Mouse (Mus musculus) liver, embryonic 15.5 days (tissue): Measurements from ENCODE around the gene 5730596B20Rik. TPM values are rescaled to one million over a fixed set of nuclear protein-coding genes. Genes with fewer than 3 reads are reported as not detected.
A peak's percentile ranks its signal among the peaks of the same experiment; 100 is the strongest.

Source experiments
- ATAC-seq: fragments of 200-750 bp; cut with Nextera tagmentation; 2 replicates; pipeline ENCODE4 v1.8.0; 2017; ENCODE audit warnings: moderate number of reproducible peaks, mild to moderate bottlenecking, moderate library complexity; ENCODE audit not compliant: insufficient read depth
- H3K27ac ChIP-seq: fragments of 300-500 bp; sonication (generic); replicated peaks from 2 replicates; pipeline ENCODE4 v1.5.1; 2015; ENCODE audit warnings: mild to moderate bottlenecking, inconsistent platforms
- H3K27me3 ChIP-seq: fragments of 300-500 bp; sonication (generic); 2 replicates; pipeline ENCODE4 v1.6.1; 2015; ENCODE audit warnings: mild to moderate bottlenecking, inconsistent platforms
- H3K36me3 ChIP-seq: fragments of 300-500 bp; sonication (generic); replicated peaks from 2 replicates; pipeline ENCODE4 v1.6.1; 2015; ENCODE audit warnings: moderate library complexity, mild to moderate bottlenecking, inconsistent platforms
- H3K4me1 ChIP-seq: fragments of 300-500 bp; sonication (generic); replicated peaks from 2 replicates; pipeline ENCODE4 v1.6.1; 2015; ENCODE audit warnings: inconsistent platforms
- H3K4me2 ChIP-seq: fragments of 300-500 bp; sonication (generic); 2 replicates; pipeline ENCODE4 v1.6.1; 2015; ENCODE audit warnings: moderate library complexity, mild to moderate bottlenecking, inconsistent platforms
- H3K4me3 ChIP-seq: fragments of 300-500 bp; sonication (generic); replicated peaks from 2 replicates; pipeline ENCODE4 v1.5.1; 2015; ENCODE audit warnings: mild to moderate bottlenecking, inconsistent platforms
- H3K9ac ChIP-seq: fragments of 300-500 bp; sonication (generic); 2 replicates; pipeline ENCODE4 v1.6.1; 2015; ENCODE audit warnings: moderate library complexity, mild to moderate bottlenecking, inconsistent platforms
- H3K9me3 ChIP-seq: fragments of 300-500 bp; sonication (generic); replicated peaks from 2 replicates; pipeline ENCODE4 v1.6.1; 2016; ENCODE audit warnings: inconsistent platforms
- whole genome bisulfite sequencing: fragments of 180-500 bp; shearing (Covaris S2); methylation state at CpG from one replicate; pipeline ENCODE4 v1.1.7; 2015; ENCODE audit warnings: mixed read lengths; ENCODE audit not compliant: insufficient replicate concordance; 5-methylcytosine and 5-hydroxymethylcytosine counted together
- polyA plus RNA-seq: library from polyadenylated mRNA; unstranded; fragments of >200 nt; fragmentation: Nextera tagmentation; extraction: Ambion mirVana; gene quantifications from 2 replicates; pipeline ENCODE4 v1.2.1, GENCODE M21; 2015

5730596B20Rik gene
- polyA plus RNA-seq, 1 experiment from 2014 or later: 0.05 TPM

GRCm38 (mm10) chr6:52170166-52170897 lies 7.0 kb upstream of the 5730596B20Rik start:
- H3K9ac ChIP-seq: no peak overlapping the region
- WGBS: 10% methylated on average over 40 of the region's 40 CpGs
- no peaks in the 10 kb centered on the region for H3K9me3 ChIP-seq
- peak; percentile 69 for ATAC-seq
- H3K4me1 ChIP-seq: peaks cover 8% of the 10 kb centered on the region; the same call in 1 of the 2 replicates
- no peaks in the 10 kb centered on the region for H3K36me3 ChIP-seq
- peak overlapping the region; percentile 23 for H3K4me2 ChIP-seq
- H3K27me3 ChIP-seq: peaks cover 99% of the 10 kb centered on the region
- peak overlapping the region; percentile 29; the same call in 1 of the 2 replicates for H3K27ac ChIP-seq
- no peak overlapping the region for H3K4me3 ChIP-seq

DNA sequence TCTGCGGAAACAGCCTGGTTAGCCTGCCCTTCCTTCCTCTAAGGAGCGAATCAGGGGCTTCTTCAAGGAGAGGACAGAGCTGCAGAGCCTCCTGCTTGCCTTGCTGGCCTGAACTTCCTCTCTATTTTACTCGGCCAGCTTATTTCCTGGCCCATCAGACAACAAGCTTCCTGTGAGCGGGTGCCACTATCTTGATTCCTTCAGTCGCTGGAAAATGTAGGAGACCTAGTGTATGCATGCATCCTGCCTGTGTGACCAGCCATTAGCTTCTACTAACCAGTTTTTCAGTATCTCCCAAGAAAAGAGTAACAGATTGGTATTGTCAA lies 6.4 kb upstream of the 5730596B20Rik start:
- H3K4me2 ChIP-seq: peak overlapping the region; percentile 23; the same call in 1 of the 2 replicates
- H3K9ac ChIP-seq: no peak overlapping the region
- no peak overlapping the region for H3K27ac ChIP-seq
- no peaks in the 10 kb centered on the region for H3K9me3 ChIP-seq
- peaks cover 99% of the 10 kb centered on the region for H3K27me3 ChIP-seq
- no peak overlapping the region for H3K4me3 ChIP-seq
- ATAC-seq: no peak
- H3K4me1 ChIP-seq: peaks cover 8% of the 10 kb centered on the region; the same call in 1 of the 2 replicates
- H3K36me3 ChIP-seq: no peaks in the 10 kb centered on the region
- 5% methylated on average over 5 of the region's 5 CpGs for WGBS

DNA sequence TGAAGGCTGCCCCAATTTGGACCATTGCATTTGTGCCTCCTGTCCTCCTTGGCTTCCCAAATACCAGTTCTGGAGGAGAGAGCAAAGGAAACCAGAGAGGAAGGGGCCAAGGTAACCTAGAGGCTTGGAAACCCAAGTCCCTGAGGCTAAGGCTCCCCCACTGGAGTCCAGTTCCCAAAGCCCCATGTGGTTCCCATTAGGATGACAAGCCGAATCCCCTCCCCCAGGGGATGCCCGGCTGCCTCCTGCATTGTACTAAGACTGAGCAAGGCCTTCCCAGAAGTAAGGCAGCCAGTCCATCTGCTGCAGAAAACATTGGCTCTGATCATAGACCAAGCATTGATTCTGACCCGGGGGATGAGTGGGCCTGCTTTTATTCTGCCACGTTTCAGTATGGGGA lies 6.0 kb upstream of the 5730596B20Rik start:
- no peak overlapping the region for H3K4me3 ChIP-seq
- peaks cover 99% of the 10 kb centered on the region for H3K27me3 ChIP-seq
- H3K27ac ChIP-seq: no peak overlapping the region
- H3K36me3 ChIP-seq: no peaks in the 10 kb centered on the region
- no peak overlapping the region for H3K4me2 ChIP-seq
- no peak overlapping the region for H3K9ac ChIP-seq
- no peak for ATAC-seq
- 26% methylated on average over 4 of the region's 4 CpGs for WGBS
- no peaks in the 10 kb centered on the region for H3K9me3 ChIP-seq
- peaks cover 8% of the 10 kb centered on the region; the same call in 1 of the 2 replicates for H3K4me1 ChIP-seq

DNA sequence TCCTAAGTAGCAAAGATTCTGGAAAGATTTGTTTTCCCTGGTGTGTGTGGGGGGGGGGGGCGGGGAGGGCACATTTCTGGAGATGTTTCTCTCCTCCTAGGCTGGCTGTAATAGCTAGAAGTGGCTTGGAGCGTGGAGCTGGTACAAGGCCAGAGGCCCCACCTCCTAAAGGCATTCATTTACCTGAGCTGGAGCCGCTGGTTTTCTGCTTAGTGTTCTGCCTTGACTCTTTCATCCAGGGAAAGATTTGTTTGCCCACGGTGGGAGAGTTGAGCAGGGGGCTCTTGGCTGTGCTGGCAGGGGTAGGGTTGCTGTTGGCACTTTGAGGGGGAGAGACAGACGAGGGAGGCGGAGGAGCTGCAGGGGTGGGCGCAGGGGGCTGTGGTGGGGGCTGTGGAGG lies 5.4 kb upstream of the 5730596B20Rik start:
- ATAC-seq: no peak
- 29% methylated on average over 7 of the region's 7 CpGs for WGBS
- Histone ChIP-seq H3K4me3 (no peak overlapping the region), H3K9me3 (no peaks in the 10 kb centered on the region), H3K27me3 (peaks cover 99% of the 10 kb centered on the region), H3K36me3 (no peaks in the 10 kb centered on the region), H3K4me2 (peak overlapping the region; percentile 36; the same call in 1 of the 2 replicates), H3K27ac (no peak overlapping the region), H3K9ac (no peak overlapping the region), H3K4me1 (peaks cover 8% of the 10 kb centered on the region; the same call in 1 of the 2 replicates)

DNA sequence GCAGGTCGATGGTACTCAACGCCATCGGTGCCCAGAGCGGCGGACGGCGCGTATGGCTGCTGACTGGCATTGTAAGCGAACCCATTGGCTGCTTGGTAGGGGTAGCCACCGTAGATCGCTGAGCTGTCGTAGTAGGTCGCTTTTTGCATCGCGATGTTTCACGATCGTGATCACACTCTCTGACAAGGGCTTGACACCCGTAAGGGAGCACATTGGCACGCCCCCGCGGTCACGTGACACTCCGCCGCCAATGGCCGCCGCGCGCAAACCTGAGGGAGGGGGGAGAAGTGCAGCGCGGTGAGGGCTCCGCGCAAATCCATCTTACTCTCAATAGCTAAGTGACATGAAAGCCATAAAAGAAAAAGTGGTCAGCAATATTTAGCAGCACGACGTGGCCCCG lies 4.8 kb upstream of the 5730596B20Rik start:
- H3K9me3 ChIP-seq: no peaks in the 10 kb centered on the region
- peaks cover 99% of the 10 kb centered on the region for H3K27me3 ChIP-seq
- peaks cover 8% of the 10 kb centered on the region; the same call in 1 of the 2 replicates for H3K4me1 ChIP-seq
- H3K4me3 ChIP-seq: no peak overlapping the region
- H3K4me2 ChIP-seq: peak overlapping the region; percentile 36
- 0 out of 2 replicates have a peak overlapping the region, but pooled peaks have one; percentile 19 for H3K27ac ChIP-seq
- no peaks in the 10 kb centered on the region for H3K36me3 ChIP-seq
- WGBS: 2% methylated on average over 35 of the region's 35 CpGs
- no peak overlapping the region for H3K9ac ChIP-seq
- no peak for ATAC-seq

GRCm38 (mm10) chr6:52173648-52174047 lies 3.6 kb upstream of the 5730596B20Rik start:
- peaks cover 99% of the 10 kb centered on the region for H3K27me3 ChIP-seq
- H3K27ac ChIP-seq: no peak overlapping the region
- no peaks in the 10 kb centered on the region for H3K9me3 ChIP-seq
- no peak overlapping the region for H3K4me3 ChIP-seq
- no peak for ATAC-seq
- no peaks in the 10 kb centered on the region for H3K36me3 ChIP-seq
- H3K4me2 ChIP-seq: no peak overlapping the region
- 17% methylated on average over 4 of the region's 4 CpGs for WGBS
- H3K4me1 ChIP-seq: peaks cover 8% of the 10 kb centered on the region; the same call in 1 of the 2 replicates
- no peak overlapping the region for H3K9ac ChIP-seq

- no peak for ATAC-seq
These were observed 2.1 kb upstream of the 5730596B20Rik start for GRCm38 (mm10) chr6:52174968-52175751.

DNA sequence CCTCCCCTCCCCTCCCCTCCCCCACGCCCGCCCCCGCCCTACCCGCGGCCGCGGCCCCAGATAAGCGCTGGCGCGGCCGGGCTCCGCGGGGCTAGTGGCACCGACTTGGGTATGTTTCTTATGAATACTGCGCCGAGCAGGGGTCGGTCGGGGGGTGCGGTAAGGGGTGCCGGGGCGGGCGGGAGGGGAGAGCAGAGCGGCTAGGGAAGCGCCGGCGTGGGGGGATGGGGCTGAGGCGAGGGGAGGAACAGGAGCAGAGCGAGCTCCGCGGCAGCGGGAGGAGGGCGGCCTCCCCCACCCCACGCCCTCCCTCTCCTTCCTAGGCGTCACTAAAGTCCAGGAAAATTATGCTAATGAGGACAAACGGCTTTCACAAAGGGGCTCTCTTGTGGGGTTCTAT lies 1.4 kb upstream of the 5730596B20Rik start:
- Histone ChIP-seq H3K27me3 (peaks cover 99% of the 10 kb centered on the region), H3K4me1 (peaks cover 8% of the 10 kb centered on the region; the same call in 1 of the 2 replicates), H3K27ac (no peak overlapping the region), H3K36me3 (no peaks in the 10 kb centered on the region), H3K9me3 (no peaks in the 10 kb centered on the region), H3K4me2 (peak overlapping the region; percentile 23; the same call in 1 of the 2 replicates), H3K9ac (no peak overlapping the region; the same call in 1 of the 2 replicates), H3K4me3 (peak overlapping the region; percentile 39)
- ATAC-seq: no peak
- WGBS: 3% methylated on average over 11 of the region's 35 CpGs

More at GRCm38 (mm10) chr6:52174968-52175751, 2.1 kb upstream of the 5730596B20Rik start:
- Histone ChIP-seq H3K27me3 (peaks cover 99% of the 10 kb centered on the region), H3K9ac (no peak overlapping the region; the same call in 1 of the 2 replicates), H3K36me3 (no peaks in the 10 kb centered on the region), H3K9me3 (no peaks in the 10 kb centered on the region), H3K27ac (no peak overlapping the region), H3K4me1 (peaks cover 8% of the 10 kb centered on the region; the same call in 1 of the 2 replicates), H3K4me2 (no peak overlapping the region; the same call in 1 of the 2 replicates), H3K4me3 (peak overlapping the region; percentile 39)
- WGBS: 4% methylated on average over 37 of the region's 41 CpGs

GRCm38 (mm10) chr6:52176391-52176790 lies 907 bp upstream of the 5730596B20Rik start:
- Histone ChIP-seq H3K4me1 (peaks cover 11% of the 10 kb centered on the region; the same call in 1 of the 2 replicates), H3K27ac (no peak overlapping the region), H3K9me3 (no peaks in the 10 kb centered on the region), H3K4me2 (peak overlapping the region; percentile 23; the same call in 1 of the 2 replicates), H3K27me3 (peaks cover 99% of the 10 kb centered on the region), H3K4me3 (peak overlapping the region; percentile 39; the same call in 1 of the 2 replicates), H3K36me3 (no peaks in the 10 kb centered on the region), H3K9ac (no peak overlapping the region)
- no peak for ATAC-seq
- WGBS: 4% methylated on average over 6 of the region's 6 CpGs

DNA sequence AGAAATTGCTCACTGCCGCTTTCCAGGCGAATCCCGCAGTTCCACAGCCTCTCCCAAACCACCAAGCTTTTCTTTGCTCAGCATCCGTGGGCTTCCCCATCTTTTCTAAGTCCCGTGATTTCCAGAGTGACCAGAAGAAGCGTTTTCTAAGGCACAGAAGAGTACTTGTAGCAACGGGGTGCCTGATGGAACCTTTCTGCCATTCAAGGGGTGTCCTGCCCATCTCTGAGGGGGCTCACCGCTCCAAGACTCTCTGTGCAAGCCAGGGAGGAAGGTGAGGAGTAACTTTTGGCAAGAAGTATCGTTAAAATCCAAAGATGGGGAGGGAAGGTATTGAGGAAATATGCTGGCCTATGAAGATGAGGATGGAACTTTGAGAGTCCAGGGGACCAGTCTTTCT lies 508 bp downstream of the 5730596B20Rik start:
- peaks cover 94% of the 10 kb centered on the region for H3K27me3 ChIP-seq
- no peak for ATAC-seq
- WGBS: 12% methylated on average over 9 of the region's 9 CpGs

More for the DNA sequence above, 508 bp downstream of the 5730596B20Rik start:
- H3K9ac ChIP-seq: no peak overlapping the region
- no peaks in the 10 kb centered on the region for H3K9me3 ChIP-seq
- no peak overlapping the region for H3K27ac ChIP-seq
- no peaks in the 10 kb centered on the region for H3K36me3 ChIP-seq
- H3K4me1 ChIP-seq: 0 out of 2 replicates have a peak, but pooled peaks cover 3% of the 10 kb centered on the region
- H3K4me2 ChIP-seq: 0 out of 2 replicates have a peak overlapping the region, but pooled peaks have one; percentile 25
- no peak overlapping the region for H3K4me3 ChIP-seq
